Mouse (Mus musculus): ENCODE data around the gene Dnaja2. TPM values are rescaled to one million over a fixed set of nuclear protein-coding genes. Genes with fewer than 3 reads are reported as not detected.

The Dnaja2 gene
- polyA plus RNA-seq, 1 experiment from 2014 or later: 172 TPM

GRCm38 (mm10) chr8:85551934-85552333 is 3.2 kb downstream of the Dnaja2 start:
- ATAC-seq: no peak
- H3K4me2 ChIP-seq (replicated peaks): no peak overlapping the region
- WGBS: 92% methylated on average over 1 of the region's 1 CpGs
- no peak overlapping the region for H3K27ac ChIP-seq
- H3K27me3 ChIP-seq: no peaks in the 10 kb centered on the region
- H3K9ac ChIP-seq (replicated peaks): no peak overlapping the region
- H3K4me1 ChIP-seq (replicated peaks): peaks cover 29% of the 10 kb centered on the region
- H3K36me3 ChIP-seq: peaks cover 51% of the 10 kb centered on the region
- H3K9me3 ChIP-seq: no peaks in the 10 kb centered on the region
- no peak overlapping the region for H3K4me3 ChIP-seq (replicated peaks)

DNA sequence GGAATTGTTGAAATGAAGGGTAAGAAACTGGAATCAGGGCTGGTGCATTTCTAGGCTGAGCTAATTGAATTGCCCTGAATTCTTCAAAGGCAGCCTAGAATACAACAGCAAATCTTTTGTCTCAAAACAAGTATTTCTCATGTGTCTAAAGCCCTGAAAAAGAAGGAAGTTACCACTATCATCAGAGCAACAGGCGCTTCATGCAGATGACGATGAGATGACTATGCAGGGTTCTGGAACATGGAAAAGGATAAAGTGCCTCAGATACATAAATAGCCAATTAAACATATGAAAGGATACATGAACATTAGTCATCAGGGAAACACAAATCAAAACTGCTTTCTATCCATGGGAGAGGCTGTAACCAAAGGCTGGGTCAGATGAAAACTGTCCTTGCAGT is 18.8 kb downstream of the Dnaja2 start:
- Histone ChIP-seq H3K4me1 (replicated peaks) (no peaks in the 10 kb centered on the region), H3K4me2 (replicated peaks) (no peak overlapping the region), H3K9me3 (no peaks in the 10 kb centered on the region), H3K27ac (no peak overlapping the region), H3K36me3 (peaks cover 74% of the 10 kb centered on the region), H3K27me3 (no peaks in the 10 kb centered on the region), H3K4me3 (replicated peaks) (no peak overlapping the region), H3K9ac (replicated peaks) (no peak overlapping the region)
- WGBS: 93% methylated on average over 2 of the region's 2 CpGs
- no peak for ATAC-seq

- Histone ChIP-seq H3K4me1 (replicated peaks) (no peaks in the 10 kb centered on the region), H3K9ac (replicated peaks) (no peak overlapping the region), H3K36me3 (peaks cover 54% of the 10 kb centered on the region), H3K4me3 (replicated peaks) (no peak overlapping the region), H3K9me3 (no peaks in the 10 kb centered on the region), H3K27ac (no peak overlapping the region), H3K4me2 (replicated peaks) (no peak overlapping the region), H3K27me3 (no peaks in the 10 kb centered on the region)
- ATAC-seq: no peak
- 78% methylated on average over 1 of the region's 1 CpGs for WGBS
Observed at GRCm38 (mm10) chr8:85534163-85534562, 21.0 kb downstream of the Dnaja2 start.

GRCm38 (mm10) chr8:85533434-85533833 is 21.7 kb downstream of the Dnaja2 start:
- Histone ChIP-seq H3K9ac (replicated peaks) (no peak overlapping the region), H3K27ac (no peak overlapping the region), H3K36me3 (peaks cover 47% of the 10 kb centered on the region), H3K27me3 (no peaks in the 10 kb centered on the region), H3K4me3 (replicated peaks) (no peak overlapping the region), H3K4me1 (replicated peaks) (no peaks in the 10 kb centered on the region), H3K9me3 (no peaks in the 10 kb centered on the region), H3K4me2 (replicated peaks) (no peak overlapping the region)
- ATAC-seq: no peak
- 95% methylated on average over 2 of the region's 2 CpGs for WGBS

- Histone ChIP-seq H3K27me3 (no peaks in the 10 kb centered on the region), H3K9me3 (no peaks in the 10 kb centered on the region), H3K4me1 (replicated peaks) (no peaks in the 10 kb centered on the region), H3K4me2 (replicated peaks) (no peak overlapping the region), H3K9ac (replicated peaks) (no peak overlapping the region), H3K4me3 (replicated peaks) (no peak overlapping the region), H3K36me3 (peaks cover 41% of the 10 kb centered on the region), H3K27ac (no peak overlapping the region)
- ATAC-seq: no peak
- 89% methylated on average over 4 of the region's 4 CpGs for WGBS
Observed at GRCm38 (mm10) chr8:85532843-85533242, 22.3 kb downstream of the Dnaja2 start.

DNA sequence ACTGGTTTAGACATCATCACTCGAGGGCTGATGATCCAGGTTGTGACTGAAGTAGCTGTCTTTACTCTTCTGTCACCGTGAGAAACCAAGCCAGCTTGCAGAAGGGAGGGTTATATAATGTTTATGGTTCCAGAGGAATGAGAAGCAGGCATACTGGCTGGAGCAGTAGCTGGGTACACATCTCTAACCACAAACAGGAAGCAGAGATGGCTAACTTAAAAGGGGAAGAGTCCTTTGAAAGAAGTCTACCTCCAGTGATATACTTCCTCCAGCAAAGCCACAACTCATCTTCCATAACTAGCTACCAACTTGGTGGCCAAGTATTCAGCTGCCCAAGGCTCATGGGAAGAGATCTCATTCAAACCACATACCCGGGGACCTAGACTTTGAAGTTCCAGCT is 23.7 kb downstream of the Dnaja2 start:
- ATAC-seq: no peak
- no peaks in the 10 kb centered on the region for H3K9me3 ChIP-seq
- peaks cover 38% of the 10 kb centered on the region for H3K36me3 ChIP-seq
- H3K4me2 ChIP-seq (replicated peaks): no peak overlapping the region
- H3K4me3 ChIP-seq (replicated peaks): no peak overlapping the region
- H3K27me3 ChIP-seq: no peaks in the 10 kb centered on the region
- no peaks in the 10 kb centered on the region for H3K4me1 ChIP-seq (replicated peaks)
- H3K27ac ChIP-seq: no peak overlapping the region
- WGBS: 92% methylated on average over 3 of the region's 3 CpGs
- no peak overlapping the region for H3K9ac ChIP-seq (replicated peaks)

GRCm38 (mm10) chr8:85530717-85531116 is 24.4 kb downstream of the Dnaja2 start:
- Histone ChIP-seq H3K27me3 (no peaks in the 10 kb centered on the region), H3K4me2 (replicated peaks) (no peak overlapping the region), H3K4me1 (replicated peaks) (no peaks in the 10 kb centered on the region), H3K36me3 (peaks cover 35% of the 10 kb centered on the region), H3K4me3 (replicated peaks) (no peak overlapping the region), H3K9ac (replicated peaks) (no peak overlapping the region), H3K27ac (no peak overlapping the region), H3K9me3 (no peaks in the 10 kb centered on the region)
- ATAC-seq: no peak
- WGBS: 92% methylated on average over 1 of the region's 1 CpGs

GRCm38 (mm10) chr8:85528959-85529358 is 26.2 kb downstream of the Dnaja2 start:
- no peak for ATAC-seq
- no peak overlapping the region for H3K4me3 ChIP-seq (replicated peaks)
- no peak overlapping the region for H3K27ac ChIP-seq
- 86% methylated on average over 3 of the region's 3 CpGs for WGBS
- H3K4me1 ChIP-seq (replicated peaks): no peaks in the 10 kb centered on the region
- no peaks in the 10 kb centered on the region for H3K9me3 ChIP-seq
- H3K36me3 ChIP-seq: peaks cover 23% of the 10 kb centered on the region
- H3K4me2 ChIP-seq (replicated peaks): no peak overlapping the region
- no peak overlapping the region for H3K9ac ChIP-seq (replicated peaks)
- H3K27me3 ChIP-seq: no peaks in the 10 kb centered on the region

GRCm38 (mm10) chr8:85526105-85526504 is 29.0 kb downstream of the Dnaja2 start:
- Histone ChIP-seq H3K27me3 (no peaks in the 10 kb centered on the region), H3K9ac (replicated peaks) (no peak overlapping the region), H3K9me3 (no peaks in the 10 kb centered on the region), H3K4me3 (replicated peaks) (no peak overlapping the region), H3K36me3 (peaks cover 43% of the 10 kb centered on the region), H3K4me2 (replicated peaks) (no peak overlapping the region), H3K4me1 (replicated peaks) (no peaks in the 10 kb centered on the region), H3K27ac (no peak overlapping the region)
- no peak for ATAC-seq
- 38% methylated on average over 6 of the region's 6 CpGs for WGBS

DNA sequence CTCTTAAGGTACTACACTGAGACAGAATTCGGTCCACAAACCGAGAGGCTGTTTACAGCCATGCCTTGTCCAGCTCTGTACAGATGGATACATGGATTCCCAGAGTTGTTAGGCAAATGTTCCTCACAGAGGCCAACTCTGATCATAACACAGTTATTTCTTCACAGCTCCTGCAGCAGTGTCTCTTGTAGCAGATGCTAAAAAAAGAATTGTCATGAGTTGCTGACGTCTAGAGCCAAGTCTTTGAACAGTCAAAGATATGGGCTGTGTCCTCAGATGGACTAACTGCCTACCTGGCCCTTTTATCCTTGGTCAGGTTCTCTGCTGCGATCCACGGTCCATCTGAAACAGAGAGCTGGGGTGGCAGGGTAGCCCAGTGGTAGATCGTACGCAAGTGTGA is 31.1 kb downstream of the Dnaja2 start:
- Histone ChIP-seq H3K27ac (no peak overlapping the region), H3K9me3 (no peaks in the 10 kb centered on the region), H3K4me2 (replicated peaks) (no peak overlapping the region), H3K27me3 (no peaks in the 10 kb centered on the region), H3K9ac (replicated peaks) (no peak overlapping the region), H3K4me3 (replicated peaks) (no peak overlapping the region), H3K4me1 (replicated peaks) (no peaks in the 10 kb centered on the region), H3K36me3 (peaks cover 62% of the 10 kb centered on the region)
- 97% methylated on average over 7 of the region's 7 CpGs for WGBS
- ATAC-seq: no peak

- Histone ChIP-seq H3K9ac (replicated peaks) (no peak overlapping the region), H3K36me3 (peaks cover 76% of the 10 kb centered on the region), H3K4me2 (replicated peaks) (no peak overlapping the region), H3K4me1 (replicated peaks) (no peaks in the 10 kb centered on the region), H3K27ac (no peak overlapping the region), H3K9me3 (no peaks in the 10 kb centered on the region), H3K27me3 (no peaks in the 10 kb centered on the region), H3K4me3 (replicated peaks) (no peak overlapping the region)
- no peak for ATAC-seq
- WGBS: 95% methylated on average over 8 of the region's 8 CpGs
Observed at GRCm38 (mm10) chr8:85521332-85521731, 33.8 kb downstream of the Dnaja2 start.

DNA sequence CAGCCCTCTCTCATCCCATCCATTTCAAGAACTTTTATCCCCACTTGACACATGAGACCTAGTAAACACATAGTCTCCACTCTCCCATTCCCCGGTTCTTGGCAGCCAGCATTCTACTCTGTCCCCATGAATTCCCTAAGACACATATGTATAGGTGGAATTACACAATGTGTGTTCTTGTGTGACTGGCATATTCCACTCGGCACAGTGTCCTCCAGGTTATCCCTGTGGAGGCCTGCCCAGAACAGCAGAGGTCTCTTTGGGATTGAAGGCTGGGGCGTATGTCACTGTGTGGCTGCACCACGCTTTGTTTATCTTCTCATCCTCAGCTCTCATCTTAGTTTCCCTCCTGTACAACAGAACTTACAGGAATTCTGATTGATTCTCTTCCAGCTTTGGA is 34.6 kb downstream of the Dnaja2 start:
- 97% methylated on average over 4 of the region's 4 CpGs for WGBS
- Histone ChIP-seq H3K27me3 (no peaks in the 10 kb centered on the region), H3K36me3 (peaks cover 82% of the 10 kb centered on the region), H3K9ac (replicated peaks) (no peak overlapping the region), H3K4me2 (replicated peaks) (no peak overlapping the region), H3K27ac (no peak overlapping the region), H3K9me3 (no peaks in the 10 kb centered on the region), H3K4me3 (replicated peaks) (no peak overlapping the region), H3K4me1 (replicated peaks) (no peaks in the 10 kb centered on the region)
- no peak for ATAC-seq

DNA sequence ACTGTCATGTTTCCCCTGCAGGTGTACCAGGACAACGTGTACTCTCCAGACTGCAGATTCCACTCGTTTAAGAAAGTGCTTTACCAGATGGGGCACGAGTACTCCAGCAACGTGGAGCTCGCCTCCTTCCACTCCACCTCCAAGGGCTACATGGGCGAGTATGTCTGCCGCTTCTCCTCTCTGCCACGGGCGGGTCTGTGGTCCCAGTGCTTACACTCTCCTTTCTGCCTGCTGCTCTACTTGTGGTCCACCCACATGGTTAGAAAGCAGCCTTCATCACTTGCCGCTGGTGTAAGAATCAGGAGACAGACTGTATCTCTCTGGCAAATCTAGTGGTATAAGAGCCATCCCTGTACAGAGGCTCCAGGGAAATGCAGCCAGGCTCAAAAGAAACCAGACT is 37.2 kb downstream of the Dnaja2 start:
- Histone ChIP-seq H3K4me2 (replicated peaks) (no peak overlapping the region), H3K9me3 (no peaks in the 10 kb centered on the region), H3K36me3 (peaks cover 92% of the 10 kb centered on the region), H3K27ac (no peak overlapping the region), H3K9ac (replicated peaks) (no peak overlapping the region), H3K4me1 (replicated peaks) (no peaks in the 10 kb centered on the region), H3K4me3 (replicated peaks) (no peak overlapping the region), H3K27me3 (no peaks in the 10 kb centered on the region)
- WGBS: 94% methylated on average over 10 of the region's 10 CpGs
- ATAC-seq: no peak

Data from midbrain, embryonic 13.5 days (tissue).